Mouse (Mus musculus) liver, embryonic 14.5 days (tissue): ENCODE data around the gene Tent5b.

Experiments used
- CTCF ChIP-seq: IDR thresholded peaks from 2 replicates; pipeline ENCODE4 v1.5.1; 2016; ENCODE audit warnings: antibody characterized with exemption, low read depth, control low read depth
- EP300 ChIP-seq: IDR thresholded peaks from 2 replicates; pipeline ENCODE4 v1.6.1; 2016; ENCODE audit warnings: antibody characterized with exemption, low read depth

DNA sequence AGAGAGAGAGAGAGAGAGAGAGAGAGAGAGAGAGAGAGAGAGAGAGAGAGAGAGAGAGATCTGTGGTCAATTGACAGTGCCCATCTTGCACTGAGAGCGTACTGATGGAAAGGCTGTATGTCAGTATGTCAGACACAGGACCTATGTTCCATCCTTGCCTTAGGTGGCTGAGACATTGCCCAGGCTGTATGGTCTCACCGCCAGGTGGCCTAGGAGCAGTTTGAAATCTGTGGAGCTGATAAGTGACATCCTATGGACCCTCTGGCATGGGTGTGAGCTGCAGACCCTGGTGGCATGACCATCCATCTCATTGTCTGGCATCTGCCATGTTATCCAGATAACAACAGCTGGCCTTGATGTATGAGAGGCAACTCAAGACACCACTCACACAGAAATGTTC, 6.1 kb upstream of the Tent5b start:
- TF ChIP-seq CTCF (peak; percentile 37), EP300 (no peak)
